Mouse (Mus musculus): ENCODE results near the gene Zfp329. TPM values are rescaled to one million over a fixed set of nuclear protein-coding genes. Genes with fewer than 3 reads are reported as not detected.

Zfp329 gene
- total RNA-seq, 2 experiments from 2014 or later: 9.5 to 11.6 TPM

Other genes with a start within 250 kb of the Zfp329 start
- under 1 TPM; 0.02 to 0.03 TPM for gene Vmn2r53, start 210.1 kb downstream of the Zfp329 start, total RNA-seq (2021)
- not detected for gene Vmn2r54, start 178.5 kb downstream of the Zfp329 start, total RNA-seq (2021)
- not detected for gene Vmn2r55, start 133.9 kb downstream of the Zfp329 start, total RNA-seq (2021)
- gene Vmn2r56, start 83.9 kb downstream of the Zfp329 start, total RNA-seq (2021): not detected
- 1 to 10 TPM; 7.5 to 7.8 TPM for gene Zscan18, start 15.2 kb downstream of the Zfp329 start, total RNA-seq (2021)
- gene Zfp110, start 15.9 kb upstream of the Zfp329 start, total RNA-seq (2021): 10 to 100 TPM; 19.5 to 20.3 TPM
- 1 to 10 TPM; 3.2 to 3.4 TPM for gene Zfp128, start 62.3 kb upstream of the Zfp329 start, total RNA-seq (2021)
- 1 to 10 TPM; 4.9 to 5.7 TPM for gene Zscan22, start 79.0 kb upstream of the Zfp329 start, total RNA-seq (2021)
- 1,000 to 10,000 TPM; 1,104 to 1,266 TPM for gene Rps5, start 103.4 kb upstream of the Zfp329 start, total RNA-seq (2021)
- under 1 TPM; 0.62 to 0.69 TPM for gene Rnf225, start 108.6 kb upstream of the Zfp329 start, total RNA-seq (2021)
- gene Zfp324, start 147.0 kb upstream of the Zfp329 start, total RNA-seq (2021): 1 to 10 TPM; 6.0 to 6.6 TPM
- 1 to 10 TPM; 4.2 TPM for gene Zfp446, start 159.0 kb upstream of the Zfp329 start, total RNA-seq (2021)
- gene Slc27a5, start 179.3 kb upstream of the Zfp329 start, total RNA-seq (2021): under 1 TPM; 0.10 to 0.20 TPM
- 100 to 1,000 TPM; 232 to 252 TPM for gene Trim28, start 180.3 kb upstream of the Zfp329 start, total RNA-seq (2021)
- gene Zbtb45, start 191.2 kb upstream of the Zfp329 start, total RNA-seq (2021): 10 to 100 TPM; 10.4 to 13.5 TPM
- gene Chmp2a, start 215.9 kb upstream of the Zfp329 start, total RNA-seq (2021): 100 to 1,000 TPM; 135 to 143 TPM
- 100 to 1,000 TPM; 163 to 175 TPM for gene Ube2m, start 219.4 kb upstream of the Zfp329 start, total RNA-seq (2021)
- gene Mzf1, start 235.9 kb upstream of the Zfp329 start, total RNA-seq (2021): 1 to 10 TPM; 1.6 to 1.8 TPM